Mouse (Mus musculus) intestine, embryonic 14.5 days (tissue): Measurements from ENCODE around the gene Naa50. TPM values are rescaled to one million over a fixed set of nuclear protein-coding genes. Genes with fewer than 3 reads are reported as not detected.

Experiments used
- ATAC-seq: fragments of 200-750 bp; cut with Nextera tagmentation; replicated peaks from 2 replicates; pipeline ENCODE4 v1.8.0; 2017; ENCODE audit warnings: low read depth, moderate number of reproducible peaks, moderate TSS enrichment, moderate library complexity; ENCODE audit not compliant: low FRiP score, low TSS enrichment
- DNase-seq: peaks from one replicate; pipeline ENCODE4 v3.0.0-alpha.2; 2018; ENCODE audit warnings: low spot score
- H3K27ac ChIP-seq: fragments of 300-500 bp; sonication (generic); 2 replicates; pipeline ENCODE4 v1.5.1; 2014; ENCODE audit warnings: low read depth, mild to moderate bottlenecking, control low read depth
- H3K27me3 ChIP-seq: fragments of 300-500 bp; sonication (generic); replicated peaks from 2 replicates; pipeline ENCODE4 v1.6.1; 2014; ENCODE audit warnings: low read length, control low read depth; ENCODE audit not compliant: control insufficient read depth, insufficient read depth
- H3K36me3 ChIP-seq: fragments of 300-500 bp; sonication (generic); 2 replicates; pipeline ENCODE4 v1.6.1; 2014; ENCODE audit warnings: low read length, control low read depth; ENCODE audit not compliant: control insufficient read depth, insufficient read depth
- H3K4me1 ChIP-seq: fragments of 300-500 bp; sonication (generic); replicated peaks from 2 replicates; pipeline ENCODE4 v1.6.1; 2014; ENCODE audit warnings: low read length, control low read depth, mixed read lengths; ENCODE audit not compliant: control insufficient read depth, insufficient read depth
- H3K4me2 ChIP-seq: fragments of 300-500 bp; sonication (generic); 2 replicates; pipeline ENCODE4 v1.6.1; 2014; ENCODE audit warnings: low read length
- H3K4me3 ChIP-seq: fragments of 300-500 bp; sonication (generic); 2 replicates; pipeline ENCODE4 v1.5.1; 2014; ENCODE audit warnings: low read depth, low read length, control low read depth, mixed read lengths
- H3K9ac ChIP-seq: fragments of 300-500 bp; sonication (generic); 2 replicates; pipeline ENCODE4 v1.6.1; 2014; ENCODE audit warnings: mild to moderate bottlenecking, low read length
- H3K9me3 ChIP-seq: fragments of 300-500 bp; sonication (generic); 2 replicates; pipeline ENCODE4 v1.6.1; 2016; ENCODE audit warnings: low read length, control low read depth; ENCODE audit not compliant: control insufficient read depth
- WGBS: fragments of 180-500 bp; shearing (Covaris S2); extraction: QIAGEN DNeasy Blood & Tissue Kit; methylation state at CpG from one replicate; pipeline ENCODE4 v1.1.7; 2014; 5-methylcytosine and 5-hydroxymethylcytosine counted together
- polyA plus RNA-seq: library from polyadenylated mRNA; unstranded; fragments of >200 nt; fragmentation: Nextera tagmentation; extraction: Ambion mirVana; gene quantifications from 2 replicates; pipeline ENCODE4 v1.2.1, GENCODE M21; 2014

Gene Naa50
- polyA plus RNA-seq, 1 experiment from 2014 or later, result 65.5 TPM

DNA sequence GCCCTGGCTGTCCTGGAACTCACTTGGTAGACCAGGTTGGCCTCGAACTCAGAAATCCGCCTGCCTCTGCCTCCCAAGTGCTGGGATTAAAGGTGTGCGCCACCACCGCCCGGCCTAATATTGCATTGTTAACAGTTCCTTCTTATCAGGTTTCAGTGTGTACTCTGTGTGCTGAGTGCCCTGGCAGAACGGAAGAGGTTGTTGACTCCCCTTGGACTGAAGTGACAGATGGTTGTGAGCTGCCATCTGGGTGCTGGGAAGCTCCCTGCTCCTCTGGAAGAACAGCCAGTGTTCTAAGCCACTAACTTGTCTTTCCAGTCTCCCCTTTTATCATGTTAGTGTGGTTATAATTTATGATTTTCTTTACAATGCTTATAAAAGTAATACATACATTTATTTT is 64.7 kb downstream of the Naa50 start:
- Histone ChIP-seq H3K4me3 (no peak overlapping the region), H3K9ac (no peak overlapping the region), H3K9me3 (no peaks in the 10 kb centered on the region), H3K27me3 (no peaks in the 10 kb centered on the region), H3K27ac (no peak overlapping the region), H3K4me2 (no peak overlapping the region), H3K36me3 (peaks cover 54% of the 10 kb centered on the region), H3K4me1 (no peaks in the 10 kb centered on the region)
- ATAC-seq, result no peak
- no peak for DNase-seq
- WGBS, result 86% methylated on average over 6 of the region's 6 CpGs

DNA sequence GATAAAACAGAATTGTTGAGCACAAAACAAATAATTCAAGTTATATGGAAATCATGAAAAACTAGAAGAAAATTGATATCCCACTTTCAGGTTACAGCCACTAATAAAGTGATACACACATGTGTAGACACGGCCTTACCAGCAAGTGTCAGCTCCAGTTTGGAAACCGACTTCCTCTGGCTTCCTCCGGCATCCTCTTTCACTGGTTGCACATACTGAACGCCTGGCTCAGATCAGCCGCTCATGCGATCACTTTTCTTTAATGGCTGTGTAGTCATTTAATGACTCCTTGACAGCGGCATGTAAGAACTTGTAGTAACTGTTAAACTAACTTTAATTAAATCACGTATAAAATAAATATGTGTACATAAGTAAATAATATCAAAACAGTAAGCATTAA is 66.3 kb downstream of the Naa50 start:
- WGBS, result 94% methylated on average over 8 of the region's 8 CpGs
- DNase-seq, result no peak

DNA sequence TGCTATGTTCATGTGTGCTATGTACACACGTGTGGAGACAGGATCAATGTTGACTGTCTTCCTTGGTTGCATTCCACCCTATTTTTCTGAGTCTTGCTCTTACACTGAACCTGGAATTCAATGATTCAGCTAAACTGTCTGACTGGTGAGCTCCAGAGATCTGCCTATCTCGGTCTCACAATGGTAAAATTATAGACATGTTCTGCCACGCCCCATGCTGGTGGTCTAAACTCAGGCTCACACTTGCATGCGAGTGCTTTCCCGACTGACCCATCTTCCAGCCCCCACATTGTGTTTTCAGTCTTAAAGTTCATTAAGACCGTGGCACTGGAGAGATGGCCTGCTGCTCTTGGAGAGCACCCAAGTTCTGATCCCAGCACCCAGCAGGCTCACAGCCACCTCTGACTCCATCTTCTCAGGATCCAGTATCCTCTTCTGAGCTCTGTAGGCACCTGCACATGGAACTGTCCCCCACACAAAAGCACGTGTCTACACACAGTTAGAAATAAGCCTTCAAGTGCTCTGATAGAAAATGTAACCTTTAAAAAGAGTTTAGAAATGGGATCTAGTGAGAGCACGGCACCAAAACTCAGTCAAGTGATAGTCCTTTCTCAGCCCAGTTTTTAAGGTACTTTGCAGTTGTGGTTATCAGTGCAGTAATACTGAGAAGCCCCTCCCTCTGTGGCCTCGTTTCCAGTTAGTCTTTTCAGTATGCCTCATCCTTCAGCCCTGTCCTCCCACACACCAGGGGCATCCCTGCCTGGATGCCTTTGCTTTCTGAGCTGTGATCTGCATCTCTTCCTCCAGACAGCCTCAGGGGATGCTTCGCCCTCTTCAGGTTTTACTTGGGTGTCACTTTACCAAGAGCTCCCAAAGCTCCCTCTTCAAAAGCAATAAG is 70.8 kb downstream of the Naa50 start:
- peaks cover 61% of the 10 kb centered on the region for H3K36me3 ChIP-seq
- 83% methylated on average over 10 of the region's 10 CpGs for WGBS
- no peaks in the 10 kb centered on the region for H3K4me1 ChIP-seq
- no peak overlapping the region for H3K27ac ChIP-seq
- no peak overlapping the region for H3K4me2 ChIP-seq
- no peak overlapping the region for H3K9ac ChIP-seq
- no peaks in the 10 kb centered on the region for H3K9me3 ChIP-seq
- no peaks in the 10 kb centered on the region for H3K27me3 ChIP-seq
- DNase-seq, result no peak
- ATAC-seq, result no peak
- no peak overlapping the region for H3K4me3 ChIP-seq

More for the DNA sequence above, 66.3 kb downstream of the Naa50 start:
- no peak overlapping the region for H3K27ac ChIP-seq
- no peaks in the 10 kb centered on the region for H3K9me3 ChIP-seq
- H3K36me3 ChIP-seq, result peaks cover 50% of the 10 kb centered on the region
- ATAC-seq, result no peak
- H3K4me1 ChIP-seq, result no peaks in the 10 kb centered on the region
- H3K4me2 ChIP-seq, result no peak overlapping the region
- no peaks in the 10 kb centered on the region for H3K27me3 ChIP-seq
- H3K4me3 ChIP-seq, result no peak overlapping the region
- H3K9ac ChIP-seq, result no peak overlapping the region

DNA sequence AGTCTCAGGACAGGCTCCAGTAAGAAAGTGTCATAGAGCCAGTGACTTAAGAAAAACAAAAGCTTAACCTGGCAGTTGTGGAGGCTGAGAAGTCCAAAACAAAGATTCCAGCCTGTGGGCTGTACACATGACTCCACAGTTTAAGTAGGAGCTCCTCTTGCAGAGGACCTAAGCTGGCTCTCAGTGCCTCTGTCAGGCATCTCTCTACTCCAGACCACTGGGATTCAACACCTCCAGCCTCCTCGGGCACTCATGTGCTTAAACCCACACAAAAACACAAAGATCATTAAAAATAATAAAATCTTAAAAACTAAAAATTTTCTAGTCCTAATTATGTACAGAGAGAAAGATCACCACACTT is 71.4 kb downstream of the Naa50 start:
- Histone ChIP-seq H3K4me1 (no peaks in the 10 kb centered on the region), H3K9me3 (no peaks in the 10 kb centered on the region), H3K27me3 (no peaks in the 10 kb centered on the region), H3K36me3 (peaks cover 63% of the 10 kb centered on the region), H3K27ac (no peak overlapping the region), H3K4me3 (no peak overlapping the region), H3K9ac (no peak overlapping the region), H3K4me2 (no peak overlapping the region)
- WGBS, result 87% methylated on average over 1 of the region's 1 CpGs
- no peak for DNase-seq
- ATAC-seq, result no peak

DNA sequence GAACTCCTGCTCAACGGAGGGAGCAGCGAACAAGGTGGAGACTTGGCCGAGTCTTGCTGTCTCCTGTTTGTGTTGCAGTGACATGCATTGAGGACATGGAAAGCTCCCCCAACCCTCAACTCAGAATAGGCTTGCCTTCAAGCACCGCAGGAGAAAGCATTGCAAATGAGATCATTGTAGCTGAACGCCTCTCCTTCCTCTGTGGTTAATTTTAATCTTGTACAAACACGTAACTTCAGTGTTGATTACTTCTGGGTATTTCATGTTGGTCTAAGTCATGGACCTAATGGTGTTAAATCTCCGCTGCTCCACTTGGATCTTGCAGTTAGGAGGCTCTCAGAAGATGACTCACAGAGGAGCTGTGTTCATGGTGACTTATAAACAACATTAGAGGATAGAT is 73.1 kb downstream of the Naa50 start:
- H3K4me3 ChIP-seq, result no peak overlapping the region
- H3K27me3 ChIP-seq, result no peaks in the 10 kb centered on the region
- 95% methylated on average over 7 of the region's 7 CpGs for WGBS
- DNase-seq, result no peak
- H3K4me2 ChIP-seq, result no peak overlapping the region
- H3K9me3 ChIP-seq, result no peaks in the 10 kb centered on the region
- no peak overlapping the region for H3K27ac ChIP-seq
- H3K9ac ChIP-seq, result no peak overlapping the region
- H3K36me3 ChIP-seq, result peaks cover 77% of the 10 kb centered on the region
- H3K4me1 ChIP-seq, result no peaks in the 10 kb centered on the region
- ATAC-seq, result no peak

Other genes with a start within 250 kb of the Naa50 start
- 34.3 and 38.0 TPM in 2 replicates for gene Qtrt2, start 213.0 kb upstream of the Naa50 start, polyA plus RNA-seq
- gene Zdhhc23, start 160.0 kb upstream of the Naa50 start, polyA plus RNA-seq, result 2.4 and 2.7 TPM in 2 replicates
- gene Gramd1c, start 76.5 kb upstream of the Naa50 start, polyA plus RNA-seq, result 7.0 and 7.2 TPM in 2 replicates
- gene Atp6v1a, start 125 bp upstream of the Naa50 start, polyA plus RNA-seq, result 63.0 and 68.0 TPM in 2 replicates
- 4.6 and 5.0 TPM in 2 replicates for gene Usf3, start 33.4 kb downstream of the Naa50 start, polyA plus RNA-seq
- 1.1 TPM in 2 replicates for gene Sidt1, start 193.4 kb downstream of the Naa50 start, polyA plus RNA-seq
- gene Spice1, start 207.3 kb downstream of the Naa50 start, polyA plus RNA-seq, result 31.3 and 31.6 TPM in 2 replicates